Mouse (Mus musculus) adrenal gland, postnatal 10 days (tissue): ENCODE measurements around the gene Lrrtm1. TPM values are rescaled to one million over a fixed set of nuclear protein-coding genes. Genes with fewer than 3 reads are reported as not detected.

Experiments used
- DNase-seq: peaks from one replicate; pipeline ENCODE4 v3.0.0; 2021; ENCODE audit warnings: mixed read lengths
- total RNA-seq, 2 experiments: library from RNA; stranded (reverse); gene quantifications; 2 replicates each; pipeline ENCODE4 v1.2.3; 2021

The Lrrtm1 gene
- total RNA-seq, 2 experiments from 2014 or later, result 0.84 to 1.2 TPM

GRCm38 (mm10) chr6:77306796-77307195 is 64.3 kb downstream of the Lrrtm1 start:
- DNase-seq, result no peak
